Mouse (Mus musculus) limb, embryonic 15.5 days (tissue): ENCODE data around the gene Prune2. TPM values are rescaled to one million over a fixed set of nuclear protein-coding genes. Genes with fewer than 3 reads are reported as not detected.

Experiments
- ATAC-seq: fragments of 200-750 bp; cut with Nextera tagmentation; 2 replicates; pipeline ENCODE4 v1.8.0; 2017; ENCODE audit warnings: low read depth, moderate TSS enrichment; ENCODE audit not compliant: insufficient number of reproducible peaks, low FRiP score, low TSS enrichment
- H3K27ac ChIP-seq: fragments of 300-500 bp; sonication (generic); 2 replicates; pipeline ENCODE4 v1.5.1; 2015; ENCODE audit warnings: moderate library complexity, mild to moderate bottlenecking, inconsistent platforms
- H3K27me3 ChIP-seq: fragments of 300-500 bp; sonication (generic); 2 replicates; pipeline ENCODE4 v1.6.1; 2015; ENCODE audit warnings: inconsistent platforms
- H3K36me3 ChIP-seq: fragments of 300-500 bp; sonication (generic); 2 replicates; pipeline ENCODE4 v1.6.1; 2015; ENCODE audit warnings: inconsistent platforms
- H3K4me1 ChIP-seq: fragments of 300-500 bp; sonication (generic); 2 replicates; pipeline ENCODE4 v1.6.1; 2015; ENCODE audit warnings: inconsistent platforms
- H3K4me2 ChIP-seq: fragments of 300-500 bp; sonication (generic); 2 replicates; pipeline ENCODE4 v1.6.1; 2015; ENCODE audit warnings: mild to moderate bottlenecking, inconsistent platforms
- H3K4me3 ChIP-seq: fragments of 300-500 bp; sonication (generic); 2 replicates; pipeline ENCODE4 v1.5.1; 2015; ENCODE audit warnings: mild to moderate bottlenecking, inconsistent platforms
- H3K9ac ChIP-seq: fragments of 300-500 bp; sonication (generic); 2 replicates; pipeline ENCODE4 v1.6.1; 2015; ENCODE audit warnings: inconsistent platforms
- H3K9me3 ChIP-seq: fragments of 300-500 bp; sonication (generic); 2 replicates; pipeline ENCODE4 v1.6.1; 2016; ENCODE audit warnings: inconsistent platforms
- WGBS: fragments of 180-500 bp; shearing (Covaris S2); methylation state at CpG from one replicate; pipeline ENCODE4 v1.1.7; 2015; 5-methylcytosine and 5-hydroxymethylcytosine counted together
- polyA plus RNA-seq: library from polyadenylated mRNA; unstranded; fragments of >200 nt; fragmentation: Nextera tagmentation; extraction: Ambion mirVana; gene quantifications from 2 replicates; pipeline ENCODE4 v1.2.1, GENCODE M21; 2015

The Prune2 gene
- polyA plus RNA-seq, 1 experiment from 2014 or later, result 2.2 TPM

- H3K27ac ChIP-seq, result no peak overlapping the region
- H3K27me3 ChIP-seq, result no peaks in the 10 kb centered on the region
- H3K9me3 ChIP-seq, result no peaks in the 10 kb centered on the region
- ATAC-seq, result no peak
- H3K4me2 ChIP-seq, result no peak overlapping the region
- H3K4me1 ChIP-seq, result no peaks in the 10 kb centered on the region
- H3K36me3 ChIP-seq, result no peaks in the 10 kb centered on the region
- 56% methylated on average over 5 of the region's 5 CpGs for WGBS
- H3K9ac ChIP-seq, result no peak overlapping the region
- H3K4me3 ChIP-seq, result no peak overlapping the region
Measured at GRCm38 (mm10) chr19:17225570-17226083, 269.7 kb downstream of the Prune2 start.

GRCm38 (mm10) chr19:17226096-17226495 is 270.2 kb downstream of the Prune2 start:
- Histone ChIP-seq H3K27me3 (no peaks in the 10 kb centered on the region), H3K4me1 (no peaks in the 10 kb centered on the region), H3K9ac (no peak overlapping the region), H3K9me3 (no peaks in the 10 kb centered on the region), H3K4me2 (no peak overlapping the region), H3K36me3 (no peaks in the 10 kb centered on the region), H3K27ac (no peak overlapping the region), H3K4me3 (no peak overlapping the region)
- WGBS, result 74% methylated on average over 8 of the region's 8 CpGs
- ATAC-seq, result no peak

- no peaks in the 10 kb centered on the region for H3K36me3 ChIP-seq
- no peaks in the 10 kb centered on the region for H3K9me3 ChIP-seq
- no peaks in the 10 kb centered on the region for H3K4me1 ChIP-seq
- no peak overlapping the region for H3K4me2 ChIP-seq
- no peak for ATAC-seq
- H3K4me3 ChIP-seq, result no peak overlapping the region
- WGBS, result 87% methylated on average over 1 of the region's 1 CpGs
- H3K9ac ChIP-seq, result no peak overlapping the region
- H3K27ac ChIP-seq, result no peak overlapping the region
- H3K27me3 ChIP-seq, result no peaks in the 10 kb centered on the region
Measured at GRCm38 (mm10) chr19:17230013-17230412, 274.1 kb downstream of the Prune2 start.

GRCm38 (mm10) chr19:17238471-17238870 is 282.6 kb downstream of the Prune2 start:
- Histone ChIP-seq H3K36me3 (no peaks in the 10 kb centered on the region), H3K9ac (no peak overlapping the region), H3K9me3 (no peaks in the 10 kb centered on the region), H3K4me2 (no peak overlapping the region), H3K4me1 (no peaks in the 10 kb centered on the region), H3K27ac (no peak overlapping the region), H3K4me3 (no peak overlapping the region), H3K27me3 (no peaks in the 10 kb centered on the region)
- WGBS, result 70% methylated on average over 3 of the region's 3 CpGs
- ATAC-seq, result no peak

GRCm38 (mm10) chr19:17240170-17241077 is 284.5 kb downstream of the Prune2 start:
- H3K4me2 ChIP-seq, result no peak overlapping the region
- no peak for ATAC-seq
- H3K36me3 ChIP-seq, result no peaks in the 10 kb centered on the region
- no peaks in the 10 kb centered on the region for H3K27me3 ChIP-seq
- H3K9ac ChIP-seq, result no peak overlapping the region
- H3K4me3 ChIP-seq, result no peak overlapping the region
- no peak overlapping the region for H3K27ac ChIP-seq
- no peaks in the 10 kb centered on the region for H3K9me3 ChIP-seq
- H3K4me1 ChIP-seq, result no peaks in the 10 kb centered on the region
- 81% methylated on average over 7 of the region's 7 CpGs for WGBS

- Histone ChIP-seq H3K9me3 (no peaks in the 10 kb centered on the region), H3K4me3 (no peak overlapping the region), H3K36me3 (no peaks in the 10 kb centered on the region), H3K4me2 (no peak overlapping the region), H3K27me3 (no peaks in the 10 kb centered on the region), H3K9ac (no peak overlapping the region), H3K27ac (no peak overlapping the region), H3K4me1 (no peaks in the 10 kb centered on the region)
- WGBS, result 89% methylated on average over 1 of the region's 1 CpGs
- no peak for ATAC-seq
Measured at GRCm38 (mm10) chr19:17241206-17241605, 285.3 kb downstream of the Prune2 start.

GRCm38 (mm10) chr19:17242962-17243361 is 287.0 kb downstream of the Prune2 start:
- Histone ChIP-seq H3K4me3 (no peak overlapping the region), H3K4me1 (no peaks in the 10 kb centered on the region), H3K9ac (no peak overlapping the region), H3K9me3 (no peaks in the 10 kb centered on the region), H3K36me3 (no peaks in the 10 kb centered on the region), H3K27ac (no peak overlapping the region), H3K27me3 (no peaks in the 10 kb centered on the region), H3K4me2 (no peak overlapping the region)
- no peak for ATAC-seq
- 62% methylated on average over 5 of the region's 5 CpGs for WGBS

GRCm38 (mm10) chr19:17244544-17244943 is 288.6 kb downstream of the Prune2 start:
- Histone ChIP-seq H3K4me3 (no peak overlapping the region), H3K9ac (no peak overlapping the region), H3K9me3 (no peaks in the 10 kb centered on the region), H3K4me1 (no peaks in the 10 kb centered on the region), H3K27ac (no peak overlapping the region), H3K27me3 (no peaks in the 10 kb centered on the region), H3K36me3 (no peaks in the 10 kb centered on the region), H3K4me2 (no peak overlapping the region)
- WGBS, result 46% methylated on average over 7 of the region's 7 CpGs
- ATAC-seq, result no peak

- WGBS, result 80% methylated on average over 8 of the region's 8 CpGs
- no peak for ATAC-seq
Measured at GRCm38 (mm10) chr19:17247352-17247925, 291.5 kb downstream of the Prune2 start.

GRCm38 (mm10) chr19:17249691-17250090 is 293.8 kb downstream of the Prune2 start:
- no peaks in the 10 kb centered on the region for H3K36me3 ChIP-seq
- H3K9me3 ChIP-seq, result no peaks in the 10 kb centered on the region
- no peaks in the 10 kb centered on the region for H3K4me1 ChIP-seq
- WGBS, result 73% methylated on average over 9 of the region's 9 CpGs
- no peak overlapping the region for H3K9ac ChIP-seq
- no peaks in the 10 kb centered on the region for H3K27me3 ChIP-seq
- H3K4me2 ChIP-seq, result no peak overlapping the region
- H3K27ac ChIP-seq, result no peak overlapping the region
- no peak for ATAC-seq
- no peak overlapping the region for H3K4me3 ChIP-seq

More at GRCm38 (mm10) chr19:17247352-17247925, 291.5 kb downstream of the Prune2 start:
- no peak overlapping the region for H3K4me2 ChIP-seq
- no peaks in the 10 kb centered on the region for H3K4me1 ChIP-seq
- no peaks in the 10 kb centered on the region for H3K27me3 ChIP-seq
- H3K9ac ChIP-seq, result no peak overlapping the region
- no peak overlapping the region for H3K27ac ChIP-seq
- no peaks in the 10 kb centered on the region for H3K9me3 ChIP-seq
- no peak overlapping the region for H3K4me3 ChIP-seq
- no peaks in the 10 kb centered on the region for H3K36me3 ChIP-seq

GRCm38 (mm10) chr19:17250801-17251200 is 294.9 kb downstream of the Prune2 start:
- no peaks in the 10 kb centered on the region for H3K9me3 ChIP-seq
- no peaks in the 10 kb centered on the region for H3K4me1 ChIP-seq
- H3K27ac ChIP-seq, result no peak overlapping the region
- H3K27me3 ChIP-seq, result no peaks in the 10 kb centered on the region
- H3K4me2 ChIP-seq, result no peak overlapping the region
- H3K9ac ChIP-seq, result no peak overlapping the region
- H3K36me3 ChIP-seq, result no peaks in the 10 kb centered on the region
- H3K4me3 ChIP-seq, result no peak overlapping the region
- WGBS, result 78% methylated on average over 7 of the region's 7 CpGs
- ATAC-seq, result no peak

- no peak for ATAC-seq
- Histone ChIP-seq H3K4me3 (no peak overlapping the region), H3K4me1 (no peaks in the 10 kb centered on the region), H3K36me3 (no peaks in the 10 kb centered on the region), H3K27ac (no peak overlapping the region), H3K4me2 (no peak overlapping the region), H3K9ac (no peak overlapping the region), H3K9me3 (no peaks in the 10 kb centered on the region), H3K27me3 (no peaks in the 10 kb centered on the region)
- WGBS, result 88% methylated on average over 8 of the region's 8 CpGs
Measured at GRCm38 (mm10) chr19:17251453-17251852, 295.5 kb downstream of the Prune2 start.
